In genomic region chr4:141244401-141244800, GRCm38 (mm10) we compare ENCODE assay signal across 9 mouse cellular contexts. TPM values are rescaled to one million over a fixed set of nuclear protein-coding genes. Genes with fewer than 3 reads are reported as not detected.
DNase-seq lines count a peak whose midpoint lies in the region; ATAC-seq and TF ChIP-seq lines count a peak whose summit lies in the region.
"Had no signal": no experiment of that assay in that cellular context is flagged by ENCODE, and none has a peak within 500 bp of the region (broad histone marks: within the 10 kb centered on the region; RNA-seq: fewer than 3 reads in every experiment).

No protein-coding gene starts in this region.

- H3K9ac ChIP-seq in kidney, embryonic 14.5 days (ENCODE audit: low read depth, low read length), result peak overlapping the region; percentile 31; the same call in 1 of the 2 replicates
- peak overlapping the region; percentile 7; the same call in 1 of the 2 replicates for H3K9ac ChIP-seq in midbrain, embryonic 16.5 days (ENCODE audit: low read depth, low read length)

- peaks cover 59% of the 10 kb centered on the region for H3K27me3 ChIP-seq in kidney, embryonic 14.5 days (ENCODE audit: control insufficient read depth, insufficient read depth, low read length)
- peaks cover 100% of the 10 kb centered on the region for H3K27me3 ChIP-seq in hindbrain, embryonic 10.5 days (ENCODE audit: insufficient read depth, poor library complexity, severe bottlenecking)
- H3K27me3 ChIP-seq in midbrain, embryonic 16.5 days (ENCODE audit: control insufficient read depth, insufficient read depth, low read depth, low read length), result peaks cover 71% of the 10 kb centered on the region

- no peaks in the 10 kb centered on the region for H3K9me3 ChIP-seq in kidney, embryonic 14.5 days (ENCODE audit: control insufficient read depth, low read length)
- H3K9me3 ChIP-seq in hindbrain, embryonic 10.5 days, result no peaks in the 10 kb centered on the region
- no peaks in the 10 kb centered on the region for H3K9me3 ChIP-seq in midbrain, embryonic 16.5 days (replicated peaks; ENCODE audit: control insufficient read depth, low read length, poor library complexity, severe bottlenecking)

- peak overlapping the region; percentile 10; the same call in 1 of the 2 replicates for H3K4me3 ChIP-seq in kidney, embryonic 14.5 days (ENCODE audit: low read length)
- no peak overlapping the region for H3K4me3 ChIP-seq in cortical plate, adult 2 months (ENCODE audit: insufficient read depth, low read length)
- H3K4me3 ChIP-seq in hindbrain, embryonic 10.5 days, result peak overlapping the region; percentile 34
- H3K4me3 ChIP-seq in midbrain, embryonic 16.5 days (ENCODE audit: low read depth, low read length), result no peak overlapping the region
- H3K4me3 ChIP-seq: erythroblast, embryonic 14.5 days had no signal

- no peak for ATAC-seq in kidney, embryonic 14.5 days (ENCODE audit: low FRiP score, low TSS enrichment)
- 0 out of 2 replicates have a peak, but pooled peaks have one; percentile 3 for ATAC-seq in midbrain, embryonic 16.5 days

- peak overlapping the region; percentile 67 for H3K27ac ChIP-seq in kidney, embryonic 14.5 days (ENCODE audit: low read depth, low read length)
- H3K27ac ChIP-seq in cortical plate, adult 2 months (ENCODE audit: insufficient read depth, low read length), result peak overlapping the region; percentile 69; the same call in 1 of the 2 replicates
- H3K27ac ChIP-seq in hindbrain, embryonic 10.5 days, result peak overlapping the region; percentile 79
- H3K27ac ChIP-seq in midbrain, embryonic 16.5 days (ENCODE audit: low read length), result peak overlapping the region; percentile 74

- 62% methylated on average over 5 of the region's 5 CpGs for WGBS in kidney, embryonic 14.5 days
- 33% methylated on average over 5 of the region's 5 CpGs for WGBS in hindbrain, embryonic 10.5 days
- 45% methylated on average over 5 of the region's 5 CpGs for WGBS in midbrain, embryonic 16.5 days

- TF ChIP-seq POLR2A in cortical plate, adult 2 months (IDR thresholded peaks at IDR 0.05; ENCODE audit: extremely low read depth, insufficient read depth, low read length), result no peak

- H3K4me1 ChIP-seq in kidney, embryonic 14.5 days (ENCODE audit: control insufficient read depth, insufficient read depth, low read length), result peaks cover 59% of the 10 kb centered on the region
- H3K4me1 ChIP-seq in cortical plate, adult 2 months (ENCODE audit: control insufficient read depth, insufficient read depth, low read length), result no peaks in the 10 kb centered on the region
- H3K4me1 ChIP-seq in hindbrain, embryonic 10.5 days (replicated peaks), result peaks cover 84% of the 10 kb centered on the region
- peaks cover 28% of the 10 kb centered on the region for H3K4me1 ChIP-seq in midbrain, embryonic 16.5 days (ENCODE audit: control insufficient read depth, insufficient read depth, low read length)

- H3K4me2 ChIP-seq in kidney, embryonic 14.5 days (replicated peaks; ENCODE audit: low read depth, low read length), result peak overlapping the region; percentile 30
- H3K4me2 ChIP-seq in midbrain, embryonic 16.5 days (ENCODE audit: low read length), result no peak overlapping the region

- no peak for TF ChIP-seq CTCF in cortical plate, adult 2 months (IDR thresholded peaks at IDR 0.05; ENCODE audit: extremely low read depth, insufficient read depth, low read length)

- H3K36me3 ChIP-seq in kidney, embryonic 14.5 days (ENCODE audit: control insufficient read depth, insufficient read depth, low read length), result no peaks in the 10 kb centered on the region
- H3K36me3 ChIP-seq in hindbrain, embryonic 10.5 days, result no peaks in the 10 kb centered on the region
- H3K36me3 ChIP-seq in midbrain, embryonic 16.5 days (ENCODE audit: control insufficient read depth, insufficient read depth, low read length), result no peaks in the 10 kb centered on the region

- DNase-seq in kidney, postnatal 14 days, result no peak
- no peak for DNase-seq in hindbrain, embryonic 10.5 days (ENCODE audit: low spot score)
- DNase-seq in c-Kit-positive CD71-positive TER-119-positive erythroid progenitor cells, embryonic 14.5 days (ENCODE audit: low spot score), result no peak
- no peak for DNase-seq in embryo, embryonic 10 days (ENCODE audit: low spot score)
- DNase-seq in kidney, adult 18-20 months, result no peak

RNA-seq across cellular contexts. Expression of gene Arhgef19, which starts 5.1 kb away (rescaled TPM):
- polyA plus RNA-seq in kidney, embryonic 14.5 days (2014; fragmentation: Nextera tagmentation; extraction: Ambion mirVana), result 6.8 and 7.4 TPM in 2 replicates
- 11.8 and 13.2 TPM in 2 replicates for polyA plus RNA-seq in cortical plate, adult 2 months (2012; rRNA removed)
- 1.7 and 4.3 TPM in 2 replicates for polyA plus RNA-seq in hindbrain, embryonic 10.5 days (2016; fragmentation: Nextera tagmentation; extraction: Ambion mirVana)
- 1.1 and 1.3 TPM in 2 replicates for polyA plus RNA-seq in midbrain, embryonic 16.5 days (2015; fragmentation: Nextera tagmentation; extraction: Ambion mirVana)

RNA-seq across cellular contexts. Expression of gene Rsg1, which starts 30.6 kb away (rescaled TPM):
- polyA plus RNA-seq in kidney, embryonic 14.5 days (2014; fragmentation: Nextera tagmentation; extraction: Ambion mirVana), result 3.6 and 5.0 TPM in 2 replicates
- 3.0 and 3.3 TPM in 2 replicates for polyA plus RNA-seq in cortical plate, adult 2 months (2012; rRNA removed)
- polyA plus RNA-seq in hindbrain, embryonic 10.5 days (2016; fragmentation: Nextera tagmentation; extraction: Ambion mirVana), result 5.3 and 6.5 TPM in 2 replicates
- polyA plus RNA-seq in midbrain, embryonic 16.5 days (2015; fragmentation: Nextera tagmentation; extraction: Ambion mirVana), result 7.9 and 10.5 TPM in 2 replicates
- polyA plus RNA-seq: erythroblast, embryonic 14.5 days had no signal

RNA-seq across cellular contexts. Expression of gene Epha2, which starts 56.6 kb away (rescaled TPM):
- 3.7 and 3.9 TPM in 2 replicates for polyA plus RNA-seq in kidney, embryonic 14.5 days (2014; fragmentation: Nextera tagmentation; extraction: Ambion mirVana)
- 1.2 and 1.3 TPM in 2 replicates for polyA plus RNA-seq in cortical plate, adult 2 months (2012; rRNA removed)
- 3.3 and 4.4 TPM in 2 replicates for polyA plus RNA-seq in hindbrain, embryonic 10.5 days (2016; fragmentation: Nextera tagmentation; extraction: Ambion mirVana)
- 0.94 and 1.0 TPM in 2 replicates for polyA plus RNA-seq in midbrain, embryonic 16.5 days (2015; fragmentation: Nextera tagmentation; extraction: Ambion mirVana)
- polyA plus RNA-seq: erythroblast, embryonic 14.5 days had no signal

Comparison
In these comparisons a context has a peak if more than half of its experiments do, and no peak if none do; other contexts are left out.
1. H3K4me3 ChIP-seq: peak in kidney, embryonic 14.5 days (single experiment) and hindbrain, embryonic 10.5 days (single experiment); none in cortical plate, adult 2 months (single experiment) and midbrain, embryonic 16.5 days (single experiment).
2. Peak in every context shown above with its lines, with median percentiles within 50 percentile points of each other: H3K27ac ChIP-seq.